Mouse (Mus musculus): ENCODE results near the gene Mybl2. TPM values are rescaled to one million over a fixed set of nuclear protein-coding genes. Genes with fewer than 3 reads are reported as not detected.

Gene Mybl2
- polyA plus RNA-seq, 1 experiment: 3.2 TPM

DNA sequence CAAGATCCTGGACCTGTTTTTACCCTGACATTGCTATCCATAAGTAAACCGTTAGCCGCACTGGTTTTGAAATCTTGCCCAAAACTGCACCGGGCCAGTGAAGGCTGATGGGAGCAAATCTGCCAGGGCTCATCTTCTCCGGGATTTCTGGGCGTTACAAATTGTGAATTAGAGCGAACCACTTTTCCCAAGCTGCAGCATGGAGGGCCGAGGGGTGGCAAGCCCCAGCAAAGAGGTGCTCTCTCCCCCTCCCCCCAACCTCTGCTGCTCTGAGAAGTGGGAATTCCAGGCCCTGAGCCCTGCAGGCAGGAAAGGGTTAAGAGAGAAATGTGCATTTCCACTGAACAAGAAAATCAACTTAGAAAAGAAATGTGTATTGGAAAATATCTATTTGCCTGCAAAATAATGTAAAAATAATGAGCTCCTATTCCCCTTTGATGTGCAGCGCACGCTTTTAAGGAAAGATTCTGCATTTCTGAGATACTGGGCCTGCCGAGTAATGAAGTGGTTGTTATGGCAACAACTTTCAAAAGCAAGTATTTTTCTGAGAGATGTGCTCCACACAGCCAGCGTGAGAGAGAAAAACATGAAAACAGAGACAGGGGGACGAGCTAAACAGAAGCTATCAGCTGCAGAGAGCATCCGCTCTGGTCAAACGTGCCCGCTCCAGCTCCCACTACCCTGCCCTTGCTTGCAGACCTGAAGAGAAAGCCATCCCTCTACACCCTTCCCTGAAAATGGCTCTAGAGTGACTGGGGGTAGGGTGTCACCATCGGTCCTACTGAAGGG lies 57.1 kb downstream of the Mybl2 start:
- no peak for DNase-seq (ENCODE audit: low spot score)

GRCm38 (mm10) chr2:163120626-163121352 lies 66.3 kb downstream of the Mybl2 start:
- no peak for DNase-seq (ENCODE audit: low spot score)

DNA sequence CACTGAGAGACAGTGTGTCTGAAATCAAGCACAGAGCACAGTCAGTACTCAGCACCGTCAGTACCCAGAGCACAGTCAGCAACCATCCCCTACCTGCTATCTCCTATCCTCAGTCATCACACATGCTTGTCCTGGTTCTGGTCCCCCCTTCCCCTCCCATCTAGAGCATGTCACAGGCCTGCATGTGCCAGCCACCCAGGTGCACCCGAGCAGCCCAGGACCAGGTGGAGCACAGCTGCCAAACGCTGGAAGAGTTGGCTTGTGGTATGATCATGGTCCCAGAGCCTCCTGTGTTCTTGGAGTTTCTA lies 66.8 kb downstream of the Mybl2 start:
- no peak for DNase-seq (ENCODE audit: low spot score)

- DNase-seq (ENCODE audit: low spot score): no peak
These were observed 67.8 kb downstream of the Mybl2 start for GRCm38 (mm10) chr2:163122319-163122718.

GRCm38 (mm10) chr2:163123496-163123895 lies 69.0 kb downstream of the Mybl2 start:
- no peak for DNase-seq (ENCODE audit: low spot score)

GRCm38 (mm10) chr2:163130837-163131236 lies 76.3 kb downstream of the Mybl2 start:
- DNase-seq (ENCODE audit: low spot score): no peak

DNA sequence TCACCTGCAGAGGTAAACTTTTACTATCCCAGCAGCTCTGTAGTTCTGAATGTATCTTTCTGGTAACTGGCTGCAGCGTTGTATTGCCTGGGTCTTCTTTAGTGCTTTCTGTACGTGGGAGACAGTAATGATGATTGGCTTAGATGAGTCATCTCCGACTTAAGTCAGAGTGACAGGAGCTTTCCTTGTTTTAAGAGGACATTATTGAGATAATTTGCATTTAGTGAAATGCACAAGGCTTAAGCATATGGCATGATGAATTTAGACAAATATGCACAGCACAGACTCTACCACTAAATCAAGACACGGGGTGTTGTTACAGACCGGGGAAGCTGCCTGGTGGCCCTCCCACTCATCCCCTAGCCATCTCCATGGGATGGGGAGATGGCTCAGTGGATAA lies 77.8 kb downstream of the Mybl2 start:
- no peak for DNase-seq (ENCODE audit: low spot score)

Other genes with a start within 250 kb of the Mybl2 start
- 188 and 261 TPM in 2 replicates for gene Srsf6, start 123.2 kb upstream of the Mybl2 start, polyA plus RNA-seq (2012; rRNA removed)
- 0.37 and 0.54 TPM in 2 replicates for gene L3mbtl1, start 111.2 kb upstream of the Mybl2 start, polyA plus RNA-seq (2012; rRNA removed)
- 0.25 and 0.32 TPM in 2 replicates for gene Sgk2, start 67.4 kb upstream of the Mybl2 start, polyA plus RNA-seq (2012; rRNA removed)
- gene Ift52, start 37.3 kb upstream of the Mybl2 start, polyA plus RNA-seq (2012; rRNA removed): 41.2 and 45.7 TPM in 2 replicates
- not detected in 2 replicates for gene Gtsf1l, start 33.2 kb downstream of the Mybl2 start, polyA plus RNA-seq (2012; rRNA removed)
- gene Tox2, start 148.4 kb downstream of the Mybl2 start, polyA plus RNA-seq (2012; rRNA removed): 4.5 and 6.1 TPM in 2 replicates